Mouse (Mus musculus) cerebellum, adult 2 months (tissue): ENCODE data around the gene Plxnb2.

Experiments
- CTCF ChIP-seq: fragments of 200-500 bp; IDR thresholded peaks from 2 replicates; pipeline ENCODE4 v1.5.1; 2011; ENCODE audit warnings: low read depth, mild to moderate bottlenecking, control low read depth, low read length, moderate library complexity, borderline replicate concordance; ENCODE audit not compliant: insufficient read depth
- POLR2A ChIP-seq: fragments of 200-500 bp; IDR thresholded peaks from 2 replicates; pipeline ENCODE4 v1.6.1; 2011; ENCODE audit warnings: low read length, control low read depth, borderline replicate concordance; ENCODE audit not compliant: insufficient read depth

DNA sequence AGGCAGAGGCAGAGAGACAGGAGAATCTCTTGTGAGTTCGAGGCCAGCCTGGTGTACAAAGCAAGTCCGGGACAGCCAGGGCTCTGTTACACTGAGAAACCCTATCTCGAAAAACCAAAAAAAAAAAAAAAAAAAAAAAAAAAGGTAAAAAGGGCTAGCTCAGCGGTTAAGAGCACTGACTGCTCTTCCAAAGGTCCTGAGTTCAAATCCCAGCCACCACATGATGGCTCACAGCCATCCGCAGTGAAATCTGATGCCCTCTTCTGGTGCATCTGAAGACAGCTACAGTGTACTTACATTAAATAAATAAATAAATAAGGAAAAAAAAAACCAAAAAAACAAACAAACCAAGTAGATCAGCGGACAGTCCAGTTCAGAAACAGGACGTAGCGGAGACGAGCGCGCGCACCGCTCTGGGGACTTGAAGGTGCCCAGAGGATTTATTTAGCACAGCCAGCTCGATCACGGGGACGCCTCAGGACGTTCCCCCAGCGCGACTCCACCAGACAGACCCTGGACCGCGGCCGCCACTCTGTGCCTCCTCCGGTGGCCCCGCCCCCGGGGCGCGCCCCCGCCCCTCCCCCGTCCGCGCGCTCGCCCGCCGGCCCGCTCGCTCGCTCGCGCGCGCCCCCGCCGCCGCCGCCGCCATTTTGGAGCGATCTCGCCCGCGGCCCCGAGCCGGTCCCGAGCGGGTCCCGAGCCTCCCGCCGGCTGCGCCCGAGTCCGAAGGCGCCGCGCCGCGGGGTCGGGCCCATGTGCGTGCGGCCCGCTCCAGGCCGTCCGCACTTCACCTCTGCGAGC, 30.5 kb upstream of the Plxnb2 start, which contains the start of gene Ppp6r2:
- peak; percentile 16; the same call in 1 of the 2 replicates for TF ChIP-seq CTCF
- peak; percentile 71 for TF ChIP-seq POLR2A
